Mouse (Mus musculus): ENCODE measurements around the gene Cdh4.

DNA sequence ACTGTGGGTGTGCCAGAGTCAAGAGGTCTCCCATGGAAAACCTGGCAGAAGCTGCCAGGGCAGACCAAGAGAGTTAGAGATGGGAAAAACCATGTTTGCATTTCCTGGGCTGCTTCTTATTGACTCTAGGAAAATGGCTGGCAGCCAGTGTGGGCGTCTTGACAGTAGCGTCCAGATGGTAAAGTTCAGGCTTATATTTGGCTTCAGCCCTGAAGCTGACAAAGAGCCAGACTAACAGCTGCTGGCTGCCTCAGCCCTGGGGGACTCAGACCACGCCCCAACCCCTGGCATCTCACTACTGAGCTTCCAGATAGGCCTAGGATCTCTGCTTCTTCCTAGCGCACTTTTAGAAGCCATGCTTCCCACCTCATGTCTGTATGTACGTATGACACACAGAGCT lies 326.9 kb downstream of the Cdh4 start:
- TF ChIP-seq CTCF (IDR thresholded peaks at IDR 0.05; ENCODE audit: control insufficient read depth, insufficient read depth, insufficient replicate concordance, low read depth, low read length): no peak
- no peak for TF ChIP-seq POLR2A (IDR thresholded peaks at IDR 0.05; ENCODE audit: control insufficient read depth, low read depth, low read length)

Measured in testis, adult 2 months (tissue).